Mouse (Mus musculus): ENCODE measurements around the gene Pax6.

DNA sequence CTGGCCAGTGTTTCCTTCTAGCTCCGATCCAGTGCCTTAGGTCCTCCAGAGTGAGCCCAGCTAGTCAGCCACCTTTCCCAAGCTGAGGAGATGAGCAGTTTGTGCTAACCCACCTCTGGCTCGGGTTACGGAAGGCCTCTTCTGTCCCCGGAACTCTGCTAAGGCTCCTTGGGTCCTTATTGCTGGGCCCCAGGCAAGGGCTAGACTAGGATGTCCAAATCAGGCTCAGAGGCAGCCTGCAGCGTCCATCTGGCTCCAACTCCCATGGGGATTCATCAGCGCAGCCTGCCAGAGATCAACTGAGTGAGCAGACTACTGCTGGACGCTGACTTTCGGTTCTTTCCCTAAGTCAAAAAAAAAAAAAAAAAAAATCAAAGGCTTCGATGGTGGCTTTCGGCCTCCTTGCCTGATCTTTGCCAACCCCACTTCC lies 4.9 kb downstream of the Pax6 start:
- TF ChIP-seq CTCF (IDR thresholded peaks at IDR 0.05; ENCODE audit: extremely low read depth, insufficient read depth, insufficient read length, insufficient replicate concordance) (no peak), POLR2A (IDR thresholded peaks at IDR 0.05; ENCODE audit: low read depth, low read length) (no peak)

All from spleen, adult 2 months (tissue).